Mouse (Mus musculus): ENCODE measurements at regions not wholly inside any gene's neighbourhood (a gene's known extent, or its start where the extent isn't known, plus 50 kb on each side); places are given as distances from the start of the nearest gene placed in this dataset.

- H3K9ac ChIP-seq (ENCODE audit: low read length) = no peak overlapping the region
- no peak overlapping the region for H3K4me3 ChIP-seq (ENCODE audit: low read depth, low read length)
- H3K27ac ChIP-seq (ENCODE audit: low read depth, low read length) = no peak overlapping the region
- no peak for DNase-seq (ENCODE audit: low spot score)
- no peak overlapping the region for H3K4me2 ChIP-seq (ENCODE audit: low read depth, low read length, severe bottlenecking)
- no peaks in the 10 kb centered on the region for H3K9me3 ChIP-seq (ENCODE audit: control insufficient read depth, low read length)
- WGBS = 24% methylated on average over 4 of the region's 4 CpGs
- no peak for ATAC-seq (replicated peaks; ENCODE audit: low FRiP score)
- H3K27me3 ChIP-seq (ENCODE audit: control insufficient read depth, insufficient read depth, low read length) = no peaks in the 10 kb centered on the region
- no peaks in the 10 kb centered on the region for H3K36me3 ChIP-seq (ENCODE audit: control insufficient read depth, insufficient read depth, low read length)
- H3K4me1 ChIP-seq (replicated peaks; ENCODE audit: control insufficient read depth, insufficient read depth, low read length) = no peaks in the 10 kb centered on the region
These were observed 880.9 kb downstream of the Tmem114 start for GRCm38 (mm10) chr16:7544067-7544466.

GRCm38 (mm10) chr16:7529811-7530210, 895.1 kb downstream of the Tmem114 start:
- DNase-seq (ENCODE audit: low spot score) = no peak
- H3K27ac ChIP-seq (ENCODE audit: low read depth, low read length) = no peak overlapping the region
- H3K4me2 ChIP-seq (ENCODE audit: low read depth, low read length, severe bottlenecking) = no peak overlapping the region
- 95% methylated on average over 2 of the region's 2 CpGs for WGBS
- H3K4me1 ChIP-seq (replicated peaks; ENCODE audit: control insufficient read depth, insufficient read depth, low read length) = peaks cover 11% of the 10 kb centered on the region; the same call in 1 of the 2 replicates
- H3K36me3 ChIP-seq (ENCODE audit: control insufficient read depth, insufficient read depth, low read length) = no peaks in the 10 kb centered on the region
- no peak for ATAC-seq (replicated peaks; ENCODE audit: low FRiP score)
- no peak overlapping the region for H3K9ac ChIP-seq (ENCODE audit: low read length)
- H3K27me3 ChIP-seq (ENCODE audit: control insufficient read depth, insufficient read depth, low read length) = no peaks in the 10 kb centered on the region
- H3K9me3 ChIP-seq (ENCODE audit: control insufficient read depth, low read length) = no peaks in the 10 kb centered on the region
- H3K4me3 ChIP-seq (ENCODE audit: low read depth, low read length) = no peak overlapping the region

GRCm38 (mm10) chr16:7528963-7529362, 896.0 kb downstream of the Tmem114 start:
- no peaks in the 10 kb centered on the region for H3K27me3 ChIP-seq (ENCODE audit: control insufficient read depth, insufficient read depth, low read length)
- H3K9ac ChIP-seq (ENCODE audit: low read length) = no peak overlapping the region
- DNase-seq (ENCODE audit: low spot score) = no peak
- H3K27ac ChIP-seq (ENCODE audit: low read depth, low read length) = no peak overlapping the region
- H3K36me3 ChIP-seq (ENCODE audit: control insufficient read depth, insufficient read depth, low read length) = no peaks in the 10 kb centered on the region
- H3K9me3 ChIP-seq (ENCODE audit: control insufficient read depth, low read length) = no peaks in the 10 kb centered on the region
- WGBS = 15% methylated on average over 5 of the region's 5 CpGs
- peaks cover 11% of the 10 kb centered on the region; the same call in 1 of the 2 replicates for H3K4me1 ChIP-seq (replicated peaks; ENCODE audit: control insufficient read depth, insufficient read depth, low read length)
- ATAC-seq (replicated peaks; ENCODE audit: low FRiP score) = 0 out of 2 replicates have a peak, but pooled peaks have one; percentile 44
- no peak overlapping the region for H3K4me3 ChIP-seq (ENCODE audit: low read depth, low read length)
- no peak overlapping the region for H3K4me2 ChIP-seq (ENCODE audit: low read depth, low read length, severe bottlenecking)

- no peaks in the 10 kb centered on the region for H3K9me3 ChIP-seq (ENCODE audit: control insufficient read depth, low read length)
- no peak overlapping the region for H3K9ac ChIP-seq (ENCODE audit: low read length)
- no peak overlapping the region for H3K27ac ChIP-seq (ENCODE audit: low read depth, low read length)
- H3K4me3 ChIP-seq (ENCODE audit: low read depth, low read length) = no peak overlapping the region
- H3K4me2 ChIP-seq (ENCODE audit: low read depth, low read length, severe bottlenecking) = 0 out of 2 replicates have a peak overlapping the region, but pooled peaks have one; percentile 8
- H3K4me1 ChIP-seq (replicated peaks; ENCODE audit: control insufficient read depth, insufficient read depth, low read length) = peaks cover 11% of the 10 kb centered on the region; the same call in 1 of the 2 replicates
- H3K36me3 ChIP-seq (ENCODE audit: control insufficient read depth, insufficient read depth, low read length) = no peaks in the 10 kb centered on the region
- DNase-seq (ENCODE audit: low spot score) (no peak), ATAC-seq (replicated peaks; ENCODE audit: low FRiP score) (peak; percentile 82)
- WGBS = 50% methylated on average over 6 of the region's 6 CpGs
- no peaks in the 10 kb centered on the region for H3K27me3 ChIP-seq (ENCODE audit: control insufficient read depth, insufficient read depth, low read length)
These were observed 896.8 kb downstream of the Tmem114 start for GRCm38 (mm10) chr16:7527923-7528776.

GRCm38 (mm10) chr16:7518711-7519110, 906.2 kb downstream of the Tmem114 start:
- no peak overlapping the region for H3K27ac ChIP-seq (ENCODE audit: low read depth, low read length)
- no peaks in the 10 kb centered on the region for H3K36me3 ChIP-seq (ENCODE audit: control insufficient read depth, insufficient read depth, low read length)
- ATAC-seq (replicated peaks; ENCODE audit: low FRiP score) (no peak), DNase-seq (ENCODE audit: low spot score) (no peak)
- H3K9me3 ChIP-seq (ENCODE audit: control insufficient read depth, low read length) = peaks cover 2% of the 10 kb centered on the region; the same call in 1 of the 2 replicates
- no peak overlapping the region for H3K4me3 ChIP-seq (ENCODE audit: low read depth, low read length)
- H3K4me2 ChIP-seq (ENCODE audit: low read depth, low read length, severe bottlenecking) = no peak overlapping the region
- no peaks in the 10 kb centered on the region for H3K27me3 ChIP-seq (ENCODE audit: control insufficient read depth, insufficient read depth, low read length)
- no peak overlapping the region for H3K9ac ChIP-seq (ENCODE audit: low read length)
- WGBS = 52% methylated on average over 2 of the region's 2 CpGs
- H3K4me1 ChIP-seq (replicated peaks; ENCODE audit: control insufficient read depth, insufficient read depth, low read length) = no peaks in the 10 kb centered on the region
